Mouse (Mus musculus) kidney, embryonic 15.5 days (tissue): ENCODE measurements around the gene Lix1l. TPM values are rescaled to one million over a fixed set of nuclear protein-coding genes. Genes with fewer than 3 reads are reported as not detected.

Experiments used
- ATAC-seq: fragments of 200-750 bp; cut with Nextera tagmentation; replicated peaks from 2 replicates; pipeline ENCODE4 v1.8.0; 2017; ENCODE audit warnings: moderate TSS enrichment; ENCODE audit not compliant: low FRiP score
- H3K27ac ChIP-seq: fragments of 300-500 bp; sonication (generic); 2 replicates; pipeline ENCODE4 v1.5.1; 2015; ENCODE audit warnings: mild to moderate bottlenecking, inconsistent platforms
- H3K27me3 ChIP-seq: fragments of 300-500 bp; sonication (generic); 2 replicates; pipeline ENCODE4 v1.6.1; 2015; ENCODE audit warnings: inconsistent platforms
- H3K36me3 ChIP-seq: fragments of 300-500 bp; sonication (generic); 2 replicates; pipeline ENCODE4 v1.6.1; 2015; ENCODE audit warnings: inconsistent platforms
- H3K4me1 ChIP-seq: fragments of 300-500 bp; sonication (generic); 2 replicates; pipeline ENCODE4 v1.6.1; 2015; ENCODE audit warnings: inconsistent platforms
- H3K4me2 ChIP-seq: fragments of 300-500 bp; sonication (generic); 2 replicates; pipeline ENCODE4 v1.6.1; 2015; ENCODE audit warnings: moderate library complexity, mild to moderate bottlenecking, inconsistent platforms
- H3K4me3 ChIP-seq: fragments of 300-500 bp; sonication (generic); replicated peaks from 2 replicates; pipeline ENCODE4 v1.5.1; 2015; ENCODE audit warnings: mild to moderate bottlenecking, inconsistent platforms
- H3K9ac ChIP-seq: fragments of 300-500 bp; sonication (generic); 2 replicates; pipeline ENCODE4 v1.6.1; 2015; ENCODE audit warnings: mild to moderate bottlenecking, inconsistent platforms
- H3K9me3 ChIP-seq: fragments of 300-500 bp; sonication (generic); replicated peaks from 2 replicates; pipeline ENCODE4 v1.6.1; 2016; ENCODE audit warnings: inconsistent platforms
- WGBS: fragments of 180-500 bp; shearing (Covaris S2); methylation state at CpG from one replicate; pipeline ENCODE4 v1.1.7; 2015; ENCODE audit warnings: mixed read lengths; 5-methylcytosine and 5-hydroxymethylcytosine counted together
- polyA plus RNA-seq: library from polyadenylated mRNA; unstranded; fragments of >200 nt; fragmentation: Nextera tagmentation; extraction: Ambion mirVana; gene quantifications from 2 replicates; pipeline ENCODE4 v1.2.1, GENCODE M21; 2015

Lix1l gene
- polyA plus RNA-seq, 1 experiment from 2014 or later, result 6.5 TPM

DNA sequence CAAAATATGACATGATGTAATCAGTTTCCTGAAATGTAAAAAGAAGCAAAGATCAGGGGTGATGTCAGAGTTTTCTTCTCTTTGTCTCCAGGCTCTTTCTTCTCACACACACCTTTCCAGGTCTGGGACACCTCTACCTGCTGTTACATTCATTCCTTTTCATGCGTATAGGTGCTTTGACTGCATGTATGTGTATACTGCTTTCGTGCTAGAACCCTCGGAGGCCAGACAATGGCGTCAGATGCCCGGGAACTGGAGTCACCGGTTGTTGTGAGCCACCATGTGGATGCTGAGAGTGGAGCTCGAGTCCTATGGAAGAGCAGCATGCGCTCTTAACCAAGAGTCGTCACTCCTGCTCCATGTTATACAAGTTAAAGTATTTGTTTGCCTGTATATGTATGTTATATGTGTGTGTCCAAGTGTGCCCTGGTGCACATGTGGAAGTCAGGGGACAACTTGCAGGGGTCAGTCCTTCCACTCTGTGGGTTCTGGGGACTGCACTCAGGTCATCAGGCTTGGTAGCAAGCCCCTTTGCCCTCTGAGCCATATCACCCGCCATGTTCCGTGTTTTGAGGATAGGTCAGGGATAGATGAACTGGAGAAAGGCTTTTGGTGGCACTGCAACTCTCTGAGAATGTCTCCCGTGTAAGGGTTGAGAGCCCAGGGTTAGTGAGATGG lies 22.2 kb upstream of the Lix1l start:
- no peak overlapping the region for H3K4me3 ChIP-seq
- H3K27ac ChIP-seq, result peak overlapping the region; percentile 3; the same call in 1 of the 2 replicates
- WGBS, result 80% methylated on average over 12 of the region's 12 CpGs
- H3K36me3 ChIP-seq, result no peaks in the 10 kb centered on the region
- no peak overlapping the region for H3K4me2 ChIP-seq
- no peak overlapping the region for H3K9ac ChIP-seq
- peaks cover 55% of the 10 kb centered on the region for H3K4me1 ChIP-seq
- H3K27me3 ChIP-seq, result peaks cover 5% of the 10 kb centered on the region; the same call in 1 of the 2 replicates
- H3K9me3 ChIP-seq, result no peaks in the 10 kb centered on the region
- no peak for ATAC-seq

DNA sequence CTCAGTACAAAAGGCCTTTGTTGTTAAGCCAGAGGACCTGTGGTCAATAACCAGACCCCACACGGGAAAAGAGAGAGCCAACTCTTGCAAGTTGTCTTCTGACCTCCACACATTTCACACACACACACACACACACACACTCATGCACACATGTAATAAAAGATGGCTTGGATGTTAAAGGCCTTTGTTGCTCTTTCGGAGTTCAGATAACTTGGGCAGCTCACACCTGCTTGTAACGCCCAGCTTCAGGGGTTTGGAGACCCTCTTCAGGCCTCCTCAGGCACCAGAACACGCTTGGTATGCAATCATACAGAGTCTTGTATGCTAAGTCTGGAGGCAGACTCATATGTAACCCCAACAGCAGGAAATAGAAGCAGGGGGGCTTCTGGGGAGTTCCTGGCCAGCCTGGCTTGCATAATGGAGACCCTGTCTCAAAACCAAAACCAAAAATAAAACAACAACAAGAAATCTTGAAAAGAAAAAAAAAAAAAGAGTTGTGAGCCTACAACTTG lies 21.7 kb upstream of the Lix1l start:
- no peak overlapping the region for H3K4me2 ChIP-seq
- 0 out of 2 replicates have a peak overlapping the region, but pooled peaks have one; percentile 3 for H3K27ac ChIP-seq
- H3K27me3 ChIP-seq, result peaks cover 5% of the 10 kb centered on the region; the same call in 1 of the 2 replicates
- H3K4me1 ChIP-seq, result peaks cover 49% of the 10 kb centered on the region
- ATAC-seq, result no peak
- no peak overlapping the region for H3K9ac ChIP-seq
- no peaks in the 10 kb centered on the region for H3K9me3 ChIP-seq
- no peaks in the 10 kb centered on the region for H3K36me3 ChIP-seq
- 79% methylated on average over 4 of the region's 4 CpGs for WGBS
- no peak overlapping the region for H3K4me3 ChIP-seq

DNA sequence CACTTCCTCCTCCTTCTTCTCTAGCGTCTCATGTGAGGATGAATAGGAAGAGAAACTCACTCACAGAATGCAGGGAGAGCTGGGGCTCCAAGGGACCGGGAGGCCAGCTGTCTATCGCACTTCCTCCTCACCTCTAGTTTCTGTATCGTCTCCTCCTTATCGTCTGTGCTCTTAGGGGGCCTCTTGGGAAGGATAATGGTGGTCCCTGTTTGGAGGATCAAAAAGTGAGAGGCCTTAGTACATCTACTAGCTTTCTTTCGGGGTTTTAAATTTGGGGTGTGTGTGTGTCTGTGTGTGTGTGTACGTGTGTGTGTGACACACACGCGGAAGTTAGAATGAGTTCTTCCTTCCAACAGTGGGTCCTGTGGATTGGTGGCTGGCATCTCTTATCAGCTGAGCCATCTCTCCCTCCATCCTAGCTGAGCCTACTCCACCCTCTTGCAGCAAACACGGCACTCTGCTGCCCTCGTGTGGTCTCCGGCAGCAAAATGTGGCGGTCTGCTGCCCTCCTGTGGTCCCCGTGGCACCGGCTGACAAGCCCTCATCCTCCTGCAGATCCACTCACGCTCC lies 21.0 kb upstream of the Lix1l start:
- ATAC-seq, result no peak
- H3K9ac ChIP-seq, result peak overlapping the region; percentile 45; the same call in 1 of the 2 replicates
- H3K4me1 ChIP-seq, result peaks cover 47% of the 10 kb centered on the region
- no peaks in the 10 kb centered on the region for H3K9me3 ChIP-seq
- peak overlapping the region; percentile 26 for H3K4me3 ChIP-seq
- peaks cover 5% of the 10 kb centered on the region; the same call in 1 of the 2 replicates for H3K27me3 ChIP-seq
- peak overlapping the region; percentile 43 for H3K27ac ChIP-seq
- 8% methylated on average over 16 of the region's 16 CpGs for WGBS
- H3K36me3 ChIP-seq, result no peaks in the 10 kb centered on the region
- peak overlapping the region; percentile 59 for H3K4me2 ChIP-seq

DNA sequence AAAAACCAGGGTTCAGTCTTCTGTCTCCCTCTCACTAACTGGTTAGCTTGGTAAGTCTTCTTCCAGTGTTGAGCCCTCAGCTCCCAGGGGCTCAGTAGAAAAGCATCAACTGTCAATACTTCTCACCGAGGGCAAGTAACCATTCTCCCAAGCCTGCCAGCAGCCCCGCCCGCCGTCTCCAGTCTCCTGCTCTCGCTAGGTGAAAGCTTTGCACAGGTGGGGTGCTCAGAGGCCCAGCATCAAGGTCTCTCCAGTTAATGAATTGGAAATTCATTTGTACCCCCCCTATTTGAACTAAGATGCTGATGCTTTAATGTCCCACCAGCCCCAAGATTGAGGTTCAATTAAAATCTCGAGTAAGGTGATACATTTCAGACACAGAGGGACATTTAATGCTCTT lies 19.8 kb upstream of the Lix1l start:
- no peak for ATAC-seq
- no peaks in the 10 kb centered on the region for H3K36me3 ChIP-seq
- H3K9me3 ChIP-seq, result no peaks in the 10 kb centered on the region
- H3K4me2 ChIP-seq, result no peak overlapping the region
- no peak overlapping the region for H3K27ac ChIP-seq
- WGBS, result 60% methylated on average over 6 of the region's 6 CpGs
- H3K4me1 ChIP-seq, result peaks cover 36% of the 10 kb centered on the region
- peaks cover 5% of the 10 kb centered on the region; the same call in 1 of the 2 replicates for H3K27me3 ChIP-seq
- no peak overlapping the region for H3K4me3 ChIP-seq
- H3K9ac ChIP-seq, result no peak overlapping the region

DNA sequence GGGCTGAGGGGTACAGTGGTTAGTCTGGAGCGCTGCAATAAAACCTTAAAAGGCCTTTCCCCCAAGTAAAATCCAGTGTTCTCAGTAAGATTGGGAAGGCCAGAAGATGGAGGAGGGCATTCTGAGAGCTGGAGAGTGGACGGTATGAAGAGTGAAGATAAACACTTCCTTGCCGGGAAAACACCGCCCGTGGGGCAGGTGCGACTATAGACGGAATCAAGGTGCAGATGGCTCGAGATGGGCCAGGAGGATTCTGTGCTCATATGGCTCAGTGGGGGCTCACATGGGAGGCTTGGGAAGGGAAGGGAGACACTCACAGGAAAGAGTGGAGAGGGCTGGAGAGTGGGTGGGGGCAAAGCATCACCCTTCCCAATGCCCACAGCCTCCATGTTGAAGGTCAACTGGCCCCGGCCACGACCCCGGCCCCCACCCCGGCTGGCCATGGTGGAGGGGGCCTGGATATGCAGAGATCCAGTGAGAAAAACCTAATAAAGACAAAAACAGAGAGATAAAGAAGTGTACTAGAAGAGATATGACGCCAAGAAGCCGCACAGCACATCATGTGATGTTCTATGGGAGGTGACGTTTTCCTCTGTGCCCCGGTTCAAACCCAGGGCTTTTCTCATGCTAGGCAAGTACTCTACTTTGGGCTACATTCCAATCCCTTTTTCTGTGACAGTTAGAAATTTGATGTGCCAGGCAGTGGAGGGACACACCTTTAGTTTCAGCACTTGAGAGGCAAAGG lies 19.0 kb upstream of the Lix1l start:
- H3K4me3 ChIP-seq, result no peak overlapping the region
- H3K4me2 ChIP-seq, result no peak overlapping the region
- H3K9ac ChIP-seq, result no peak overlapping the region
- H3K9me3 ChIP-seq, result no peaks in the 10 kb centered on the region
- peaks cover 28% of the 10 kb centered on the region for H3K4me1 ChIP-seq
- 80% methylated on average over 16 of the region's 16 CpGs for WGBS
- H3K36me3 ChIP-seq, result no peaks in the 10 kb centered on the region
- peaks cover 5% of the 10 kb centered on the region; the same call in 1 of the 2 replicates for H3K27me3 ChIP-seq
- no peak for ATAC-seq
- H3K27ac ChIP-seq, result no peak overlapping the region

DNA sequence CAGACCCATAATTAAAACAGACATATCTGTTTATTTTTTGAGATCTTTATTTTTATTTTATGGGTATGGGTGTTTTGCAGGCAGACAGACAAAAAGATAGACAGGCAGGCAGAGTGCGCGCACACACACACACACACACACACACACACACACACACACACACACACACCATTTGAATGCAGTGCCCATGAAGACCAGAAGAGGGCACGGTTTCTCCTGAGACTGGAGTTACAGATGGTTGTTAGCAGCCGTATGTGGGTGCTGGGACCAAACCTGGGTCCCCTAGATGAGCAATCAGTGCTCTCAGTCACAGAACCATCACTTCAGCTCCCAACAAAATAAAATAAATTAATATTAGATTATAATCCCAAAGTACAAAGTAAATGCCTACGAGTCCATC lies 17.6 kb upstream of the Lix1l start:
- no peak overlapping the region for H3K4me2 ChIP-seq
- no peak overlapping the region for H3K27ac ChIP-seq
- no peak for ATAC-seq
- no peaks in the 10 kb centered on the region for H3K36me3 ChIP-seq
- H3K4me3 ChIP-seq, result no peak overlapping the region
- no peak overlapping the region for H3K9ac ChIP-seq
- H3K4me1 ChIP-seq, result peaks cover 16% of the 10 kb centered on the region
- H3K9me3 ChIP-seq, result no peaks in the 10 kb centered on the region
- H3K27me3 ChIP-seq, result peaks cover 5% of the 10 kb centered on the region; the same call in 1 of the 2 replicates
- 92% methylated on average over 5 of the region's 5 CpGs for whole genome bisulfite sequencing

DNA sequence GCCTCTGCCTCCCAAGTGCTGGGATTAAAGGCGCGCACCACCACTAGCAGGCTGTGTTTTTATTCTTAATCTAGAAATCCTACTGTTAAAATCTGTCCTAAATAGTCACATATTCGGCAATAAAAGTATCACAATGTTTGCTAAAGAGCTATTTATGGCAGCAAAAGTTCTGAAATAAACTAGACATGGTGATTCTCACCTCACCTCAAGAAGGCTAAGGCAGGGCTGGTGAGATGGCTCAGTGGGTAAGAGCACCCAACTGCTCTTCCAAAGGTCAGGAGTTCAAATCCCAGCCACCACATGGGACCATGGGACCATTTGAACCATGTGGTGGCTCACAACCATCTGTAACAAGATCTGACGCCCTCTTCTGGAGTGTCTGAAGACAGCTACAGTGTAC lies 10.3 kb upstream of the Lix1l start:
- WGBS, result 80% methylated on average over 4 of the region's 4 CpGs
- H3K36me3 ChIP-seq, result no peaks in the 10 kb centered on the region

DNA sequence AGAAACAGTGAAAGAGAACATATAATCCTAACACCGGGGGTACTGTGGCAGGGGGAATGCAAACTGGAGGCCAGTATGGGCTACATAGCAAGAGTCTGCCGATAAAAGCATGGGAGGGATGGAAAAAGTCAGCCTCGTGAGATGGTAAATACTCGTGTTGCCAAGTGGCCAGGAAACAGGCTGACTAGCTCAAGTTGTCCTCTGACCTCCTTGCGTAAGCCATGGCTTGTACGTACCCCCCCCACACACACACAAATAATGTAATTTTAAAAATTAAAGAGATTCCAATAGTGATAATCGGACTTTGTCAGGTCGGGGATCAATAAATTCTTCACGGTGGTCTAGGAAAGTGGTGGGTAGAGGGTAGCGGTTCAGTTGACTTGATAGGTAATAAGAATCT lies 7.6 kb upstream of the Lix1l start:
- ATAC-seq, result no peak
- Histone ChIP-seq H3K4me2 (peak overlapping the region; percentile 78), H3K4me3 (peak overlapping the region; percentile 85), H3K9me3 (no peaks in the 10 kb centered on the region), H3K36me3 (no peaks in the 10 kb centered on the region), H3K4me1 (peaks cover 45% of the 10 kb centered on the region), H3K27ac (peak overlapping the region; percentile 88), H3K27me3 (peaks cover 26% of the 10 kb centered on the region), H3K9ac (peak overlapping the region; percentile 75)
- WGBS, result 2% methylated on average over 10 of the region's 10 CpGs

More for the DNA sequence above, 10.3 kb upstream of the Lix1l start:
- Histone ChIP-seq H3K9me3 (no peaks in the 10 kb centered on the region), H3K4me2 (no peak overlapping the region), H3K9ac (no peak overlapping the region), H3K4me1 (peaks cover 18% of the 10 kb centered on the region), H3K4me3 (no peak overlapping the region), H3K27ac (no peak overlapping the region), H3K27me3 (peaks cover 10% of the 10 kb centered on the region)
- no peak for ATAC-seq

DNA sequence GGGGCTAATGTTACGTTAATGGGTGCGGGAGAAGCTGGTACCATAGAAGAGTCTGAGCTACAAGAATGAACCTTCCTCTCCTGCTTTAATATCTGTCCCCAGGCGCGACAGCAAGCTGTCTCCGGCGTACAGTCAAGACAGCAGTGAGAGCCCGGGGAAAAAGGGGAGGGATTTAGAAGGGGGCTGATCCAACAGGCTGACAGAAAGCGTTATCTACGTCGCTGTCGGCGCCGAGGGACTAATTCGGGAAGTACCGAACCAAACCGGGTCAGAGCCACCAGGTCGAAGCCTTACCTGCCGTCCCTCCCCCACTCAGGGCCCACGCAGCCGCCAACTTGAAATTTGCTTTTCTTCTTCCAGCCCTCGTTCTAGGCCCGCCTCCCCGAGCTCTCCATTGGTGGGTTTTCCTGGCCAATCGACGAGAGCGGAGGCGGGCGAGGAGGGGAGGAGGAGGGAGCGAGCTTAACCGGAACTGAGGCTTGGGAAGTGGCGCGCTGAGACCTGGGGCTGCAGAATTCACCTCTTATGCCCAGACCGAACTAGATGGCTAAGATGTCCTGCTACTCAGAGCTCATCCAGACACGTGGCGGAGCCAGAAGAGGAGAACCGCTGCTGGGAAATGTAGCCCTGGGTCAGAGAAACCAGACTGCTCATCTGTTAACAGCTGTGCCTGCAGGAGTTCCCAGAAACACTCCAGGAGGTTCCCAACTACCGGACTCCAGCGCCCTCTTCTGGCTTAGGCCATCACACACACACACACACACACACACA lies 7.0 kb upstream of the Lix1l start, which contains the start of gene Polr3gl:
Gene Polr3gl, minus strand, starts transcription at position 392 of the 771 bp plus-strand sequence.
- Histone ChIP-seq H3K4me3 (peak within 1 kb of the TSS; percentile 85), H3K27ac (peak within 1 kb of the TSS; percentile 88), H3K27me3 (peaks cover 32% of the 10 kb centered on the region), H3K4me2 (peak within 1 kb of the TSS; percentile 78), H3K4me1 (peaks cover 51% of the 10 kb centered on the region), H3K9ac (peak within 1 kb of the TSS; percentile 75), H3K36me3 (no peaks in the 10 kb centered on the region), H3K9me3 (no peaks in the 10 kb centered on the region)
- WGBS, result under 1% methylated on average over 37 of the region's 38 CpGs
- peak; percentile 88 for ATAC-seq

DNA sequence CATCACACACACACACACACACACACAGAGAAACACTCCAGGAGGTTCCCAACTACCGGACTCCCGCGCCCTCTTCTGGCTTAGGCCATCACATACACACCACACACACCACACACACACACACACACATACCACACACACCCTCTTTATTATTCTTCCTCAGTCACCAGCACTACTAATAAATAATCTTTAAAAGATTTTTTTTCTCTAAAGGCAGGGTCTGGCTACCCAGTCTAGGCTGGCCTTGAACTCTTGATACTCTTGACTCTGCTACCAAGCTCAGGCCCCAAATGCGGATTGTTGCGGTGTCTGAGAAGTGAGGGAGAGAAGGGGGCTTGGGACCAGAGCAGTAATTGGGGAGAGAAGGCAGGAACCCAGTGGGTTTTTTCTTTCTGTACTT lies 6.1 kb upstream of the Lix1l start:
- H3K4me3 ChIP-seq, result no peak overlapping the region
- H3K36me3 ChIP-seq, result no peaks in the 10 kb centered on the region
- H3K27ac ChIP-seq, result no peak overlapping the region
- H3K9me3 ChIP-seq, result no peaks in the 10 kb centered on the region
- ATAC-seq, result no peak
- no peak overlapping the region for H3K4me2 ChIP-seq
- H3K9ac ChIP-seq, result no peak overlapping the region
- peaks cover 54% of the 10 kb centered on the region for H3K4me1 ChIP-seq
- 70% methylated on average over 5 of the region's 5 CpGs for WGBS
- peaks cover 38% of the 10 kb centered on the region for H3K27me3 ChIP-seq

DNA sequence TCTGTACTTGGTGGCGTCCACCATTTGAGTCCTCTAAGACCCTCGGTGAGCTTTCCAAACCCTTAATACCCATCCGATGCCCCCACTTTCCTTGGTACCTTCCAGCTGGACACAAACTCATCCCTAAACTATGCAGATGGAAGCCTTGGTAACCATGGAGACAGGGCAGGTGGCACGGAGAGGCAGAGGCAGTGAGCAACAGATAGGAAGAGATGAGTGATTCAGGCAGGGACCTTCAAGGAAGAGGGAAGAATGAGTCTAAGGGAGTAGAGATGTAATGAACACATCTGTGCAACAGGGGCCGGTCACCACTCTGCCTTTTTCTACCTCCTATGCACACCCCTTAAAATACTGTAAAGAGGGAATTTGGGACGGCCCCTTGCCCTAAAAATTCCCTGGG lies 5.3 kb upstream of the Lix1l start:
- H3K27me3 ChIP-seq, result peaks cover 42% of the 10 kb centered on the region
- no peak for ATAC-seq
- no peaks in the 10 kb centered on the region for H3K9me3 ChIP-seq
- no peak overlapping the region for H3K9ac ChIP-seq
- no peaks in the 10 kb centered on the region for H3K36me3 ChIP-seq
- 28% methylated on average over 6 of the region's 6 CpGs for WGBS
- peak overlapping the region; percentile 54 for H3K4me3 ChIP-seq
- H3K4me2 ChIP-seq, result peak overlapping the region; percentile 83
- peaks cover 61% of the 10 kb centered on the region for H3K4me1 ChIP-seq
- H3K27ac ChIP-seq, result peak overlapping the region; percentile 37; the same call in 1 of the 2 replicates
